Mouse (Mus musculus): ENCODE results near the gene Cstf1.

- TF ChIP-seq CHD2 (IDR thresholded peaks at IDR 0.05; ENCODE audit: low read depth, low read length) (no peak), MAFK (IDR thresholded peaks at IDR 0.05; ENCODE audit: insufficient read depth, low read depth, low read length) (no peak)
These were observed 25.8 kb upstream of the Cstf1 start for GRCm38 (mm10) chr2:172344669-172345068.

All from ES-E14 (cell line).